Mouse (Mus musculus) monocyte, adult 5-6 weeks (primary cell): Measurements from ENCODE around the gene Tmem121b. TPM values are rescaled to one million over a fixed set of nuclear protein-coding genes. Genes with fewer than 3 reads are reported as not detected.

Experiments used
- ATAC-seq: fragments of 153-309, 156-312 bp; replicated peaks from 2 replicates; pipeline ENCODE4 v1.8.0; 2017; ENCODE audit warnings: mild to moderate bottlenecking; ENCODE audit not compliant: low TSS enrichment, insufficient number of reproducible peaks, severe bottlenecking, poor library complexity, low FRiP score
- total RNA-seq: library from RNA; stranded (forward); fragments of 200-1000, 200-491, 200-594 nt; gene quantifications from 3 replicates; pipeline ENCODE4 v1.2.3, GENCODE M21; 2017

Tmem121b gene
- total RNA-seq, 1 experiment from 2014 or later, result 10.3 TPM

DNA sequence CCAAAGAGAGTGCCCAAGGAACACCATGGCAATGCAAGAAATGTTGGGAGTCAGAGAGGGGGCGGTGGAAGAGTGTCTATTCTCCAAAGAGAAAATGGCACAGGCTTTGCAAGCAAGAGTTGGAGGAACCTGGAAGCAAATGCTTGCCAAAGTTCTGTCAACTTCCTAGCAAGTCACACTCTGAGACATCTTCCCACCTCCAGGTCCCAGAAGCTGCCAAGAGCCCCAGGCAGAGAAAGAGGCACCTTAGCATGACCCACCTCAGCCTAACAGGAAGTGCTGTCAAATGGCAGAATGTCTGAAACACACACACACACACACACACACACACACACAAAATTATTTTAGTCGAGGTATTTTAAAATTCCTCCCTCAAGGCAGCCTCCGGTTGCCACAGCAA lies 10.4 kb upstream of the Tmem121b start:
- ATAC-seq, result no peak

DNA sequence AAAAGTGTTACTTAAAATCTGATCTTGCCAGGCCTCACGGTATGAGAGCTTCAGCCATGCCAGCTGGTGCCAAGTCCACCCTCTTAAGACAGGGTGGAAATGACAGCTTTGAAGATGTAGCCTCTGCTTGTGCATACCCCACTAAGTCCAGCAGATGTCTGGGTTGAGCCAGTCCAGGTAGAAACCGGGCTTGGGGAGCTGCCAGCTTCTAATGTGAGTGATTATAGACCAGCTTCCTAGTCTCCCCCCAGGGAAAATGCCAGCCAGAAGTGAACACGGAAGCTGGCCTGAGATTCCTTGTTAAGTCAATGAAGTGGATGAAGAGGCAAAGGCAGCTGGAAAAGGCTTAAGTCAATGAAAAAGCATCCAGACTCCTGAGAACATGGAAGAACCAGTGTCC lies 2.9 kb upstream of the Tmem121b start:
- no peak for ATAC-seq

DNA sequence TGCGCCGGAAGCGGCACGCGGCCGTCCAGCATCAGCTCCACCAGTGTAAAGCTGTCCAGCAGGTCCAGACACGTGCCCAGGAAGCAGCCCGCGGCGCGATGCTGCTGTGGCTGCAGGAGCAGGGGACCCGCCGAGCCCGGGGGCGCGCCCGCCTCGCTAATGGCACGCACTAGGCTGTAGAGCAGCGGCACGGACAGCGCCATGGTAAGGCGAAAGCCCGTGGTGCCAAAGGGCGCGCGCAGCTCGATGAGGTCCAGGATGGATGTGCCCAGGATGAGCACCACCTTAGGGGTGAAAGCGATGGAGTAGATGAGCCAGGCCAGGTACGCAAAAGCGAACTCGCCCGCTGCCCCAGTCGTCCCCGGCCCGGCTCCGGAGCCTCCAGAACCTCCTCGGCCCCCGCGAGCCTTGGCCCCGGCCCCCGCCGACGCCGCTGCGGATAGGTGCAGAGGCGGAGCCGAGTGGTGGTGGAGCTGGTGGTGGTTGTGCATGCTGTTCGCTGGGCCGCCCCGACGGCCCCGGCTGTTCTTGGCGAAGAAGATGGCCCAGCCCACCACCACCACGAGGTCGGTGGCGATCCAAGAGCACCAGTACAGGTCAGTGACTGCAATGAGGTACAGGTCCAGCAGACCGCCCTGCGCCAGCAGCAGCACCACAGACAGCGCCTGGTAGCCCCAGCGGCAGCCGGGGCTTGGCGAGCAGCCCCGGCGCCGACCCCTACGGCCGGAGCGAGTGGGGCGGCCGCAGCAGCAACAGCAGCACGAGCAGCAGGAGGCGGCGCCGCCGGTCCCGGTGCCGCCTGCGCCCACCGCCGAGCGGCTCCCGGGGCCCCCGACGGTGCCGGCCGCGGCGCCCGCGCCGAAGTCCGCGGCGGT lies 871 bp downstream of the Tmem121b start:
- no peak for ATAC-seq

DNA sequence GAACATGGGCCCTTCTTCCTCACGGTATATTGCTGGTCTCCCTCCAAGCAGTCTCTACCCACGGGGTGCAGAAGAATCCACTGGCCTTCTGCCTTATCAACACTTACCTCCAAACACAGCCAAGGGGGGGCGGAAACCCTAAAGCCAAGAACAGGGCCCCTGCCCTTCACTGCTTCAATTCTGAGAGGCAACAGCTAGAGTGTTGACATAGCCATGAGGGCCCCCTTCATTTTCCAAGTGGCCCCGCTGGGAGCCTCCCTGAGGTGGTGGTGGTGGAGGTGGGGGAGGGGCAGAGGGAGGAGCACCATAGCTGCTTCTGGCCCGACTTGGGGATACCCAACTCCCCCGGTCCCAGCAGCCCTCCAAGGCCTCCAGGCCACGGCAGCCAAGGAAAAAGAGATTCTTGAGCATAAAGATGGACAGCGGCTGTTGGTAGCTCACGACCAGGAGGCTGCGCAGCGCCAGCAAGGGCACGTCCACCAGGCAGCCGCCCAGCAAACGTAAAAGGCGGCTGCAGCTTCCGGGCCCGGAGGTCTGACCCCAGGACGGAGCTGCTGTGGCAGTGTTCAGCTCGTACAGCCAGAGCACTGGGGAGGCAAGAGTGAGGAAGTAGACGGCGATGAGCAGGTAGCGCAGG lies 1.6 kb downstream of the Tmem121b start:
- ATAC-seq, result no peak

DNA sequence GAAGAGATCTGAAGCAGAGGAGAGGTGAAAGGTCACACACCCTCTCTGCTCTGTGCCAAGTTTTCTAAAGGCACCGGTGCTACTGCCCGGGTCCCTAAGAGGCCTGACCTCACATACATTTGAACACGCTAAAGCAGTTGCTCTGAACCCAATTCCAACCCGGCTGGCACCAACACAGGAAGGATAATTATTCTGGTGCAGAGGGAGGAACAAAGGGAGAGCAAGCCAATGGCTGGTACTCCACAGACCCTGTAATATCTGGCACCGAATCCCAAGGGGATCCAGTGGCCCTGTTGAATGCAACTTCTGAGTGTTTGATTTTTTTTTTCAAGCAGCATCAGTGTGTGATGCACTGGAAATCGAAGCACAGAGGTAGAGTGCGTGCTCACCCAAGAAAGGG lies 2.5 kb downstream of the Tmem121b start:
- no peak for ATAC-seq

DNA sequence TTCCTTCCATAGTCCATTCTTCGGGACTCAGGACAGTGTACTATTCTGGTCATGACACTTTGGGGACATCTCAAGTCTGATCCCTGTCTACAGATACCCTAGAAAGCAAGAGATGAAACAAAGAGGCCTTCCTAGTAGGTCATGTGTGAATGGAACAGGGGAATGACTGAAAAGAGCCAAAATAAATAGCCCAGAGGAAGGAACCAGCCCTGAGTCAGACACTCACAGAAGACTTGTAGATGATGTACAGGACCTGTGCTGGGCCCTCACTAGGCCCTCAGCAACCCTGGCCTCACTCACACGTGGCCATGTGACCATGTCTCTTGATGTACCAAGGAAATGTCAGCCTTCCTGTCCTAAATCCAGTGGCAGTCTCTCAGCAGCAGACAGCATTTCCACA lies 4.1 kb downstream of the Tmem121b start:
- ATAC-seq, result no peak

DNA sequence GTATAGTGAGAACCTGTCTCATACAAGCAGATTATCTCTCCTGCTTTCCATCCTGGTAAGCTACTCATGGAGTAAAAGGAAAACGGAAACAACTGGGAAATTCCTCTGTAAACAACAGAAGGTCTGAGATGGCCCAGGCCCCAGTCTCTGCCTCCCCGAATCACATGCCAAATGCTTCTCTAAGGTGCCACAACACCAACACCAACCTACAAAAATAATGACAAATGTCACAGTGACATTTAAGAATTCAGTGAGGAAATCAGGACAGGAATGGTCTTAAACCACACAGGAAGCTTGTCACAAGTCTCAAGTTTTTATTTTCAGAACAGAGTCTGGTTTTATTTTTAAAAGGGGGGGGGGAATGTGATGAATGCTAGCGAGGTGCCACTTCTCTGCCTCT lies 5.0 kb downstream of the Tmem121b start:
- ATAC-seq, result peak; percentile 18; the same call in 1 of the 2 replicates

DNA sequence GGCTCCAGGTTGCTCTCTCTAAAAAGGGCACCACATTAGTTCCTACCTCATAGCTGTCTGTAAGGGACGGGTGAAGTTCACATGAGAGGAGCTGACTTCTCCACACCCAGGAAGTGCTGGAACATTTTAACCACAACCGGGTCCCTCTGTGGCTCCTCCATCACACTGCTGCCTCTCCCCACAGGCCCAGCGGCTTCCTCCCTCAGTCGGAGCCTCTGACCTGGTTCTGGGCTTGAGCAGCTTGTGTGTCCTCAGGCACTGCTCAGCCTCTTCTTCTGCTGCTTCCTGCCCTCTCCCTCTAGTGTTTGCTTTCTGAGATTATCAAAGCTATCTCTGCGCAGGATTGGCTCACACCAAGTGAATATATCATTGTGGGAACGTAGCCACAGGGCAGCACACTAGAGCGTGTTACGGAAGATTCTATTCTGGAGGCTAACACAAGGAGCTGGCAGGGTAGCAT lies 7.5 kb downstream of the Tmem121b start:
- ATAC-seq, result peak; percentile 47

DNA sequence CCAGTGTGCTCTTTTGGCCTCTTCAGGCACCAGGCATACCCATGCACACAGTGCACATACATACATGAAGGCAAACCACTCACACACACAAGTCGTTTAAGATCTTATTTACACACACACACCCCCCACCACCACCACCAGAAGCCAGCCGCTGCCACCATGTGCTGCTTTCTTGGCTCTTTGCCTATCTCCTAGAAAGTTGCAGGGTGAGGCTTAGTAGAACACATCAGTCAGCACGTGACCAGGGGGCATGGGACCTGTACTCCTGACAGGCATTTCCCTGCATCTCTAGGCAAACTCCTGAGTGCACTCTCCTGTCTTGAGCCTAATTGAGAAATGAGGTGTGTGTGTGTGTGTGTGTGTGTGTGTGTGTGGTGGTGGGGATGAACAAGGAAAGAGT lies 8.6 kb downstream of the Tmem121b start:
- no peak for ATAC-seq

DNA sequence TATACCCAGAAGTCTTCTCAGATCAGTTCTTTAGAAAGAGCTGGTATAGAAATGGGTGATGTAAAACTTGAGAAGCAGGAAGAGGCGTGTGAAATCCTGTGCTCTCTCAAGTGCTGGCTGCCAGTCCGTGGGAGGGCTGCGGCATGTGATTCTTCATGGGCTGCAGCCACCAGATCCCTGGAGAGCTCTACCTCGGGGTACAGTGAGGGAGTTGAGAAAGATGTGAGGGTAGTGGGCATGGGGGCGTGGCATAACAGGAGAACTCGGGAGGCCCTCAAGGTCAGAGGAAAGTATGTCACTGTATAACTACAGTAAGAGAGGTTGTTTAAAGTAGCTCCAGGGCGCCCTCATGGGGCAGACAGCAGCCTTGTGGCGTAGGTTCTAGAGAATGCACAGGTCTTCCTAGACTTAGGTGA lies 10.4 kb downstream of the Tmem121b start:
- ATAC-seq, result peak; percentile 11

DNA sequence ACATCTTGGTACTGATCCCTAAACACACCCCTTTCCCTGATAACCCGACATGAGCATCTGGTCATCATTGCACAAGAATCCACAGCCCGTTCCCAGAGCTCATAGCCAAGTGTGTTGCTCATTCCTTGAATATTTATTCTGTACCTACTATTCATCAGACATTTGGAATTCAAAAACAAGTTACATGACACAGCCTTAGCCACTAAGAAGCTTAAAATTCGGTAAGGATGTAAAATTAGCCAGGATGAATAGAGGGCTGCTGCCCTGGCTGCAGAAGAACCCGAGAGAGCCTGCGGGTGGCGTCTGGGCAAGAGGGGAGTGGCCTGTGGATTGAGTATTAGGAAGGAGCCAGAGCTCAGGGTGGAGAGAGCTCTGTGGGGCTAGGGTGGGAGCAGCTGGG lies 10.9 kb downstream of the Tmem121b start:
- no peak for ATAC-seq

DNA sequence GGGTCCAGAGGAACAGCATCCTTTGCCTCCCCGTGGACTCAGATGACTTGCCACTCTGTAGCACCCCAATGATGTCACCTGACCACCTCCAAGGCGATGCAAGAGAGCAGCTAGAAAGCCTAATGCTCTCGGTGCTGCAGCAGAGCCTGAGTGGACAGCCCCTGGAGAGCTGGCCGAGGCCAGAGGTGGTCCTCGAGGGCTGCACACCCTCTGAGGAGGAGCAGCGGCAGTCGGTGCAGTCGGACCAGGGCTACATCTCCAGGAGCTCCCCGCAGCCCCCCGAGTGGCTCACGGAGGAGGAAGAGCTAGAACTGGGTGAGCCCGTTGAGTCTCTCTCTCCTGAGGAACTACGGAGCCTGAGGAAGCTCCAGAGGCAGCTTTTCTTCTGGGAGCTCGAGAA lies 11.6 kb downstream of the Tmem121b start:
- ATAC-seq, result no peak

DNA sequence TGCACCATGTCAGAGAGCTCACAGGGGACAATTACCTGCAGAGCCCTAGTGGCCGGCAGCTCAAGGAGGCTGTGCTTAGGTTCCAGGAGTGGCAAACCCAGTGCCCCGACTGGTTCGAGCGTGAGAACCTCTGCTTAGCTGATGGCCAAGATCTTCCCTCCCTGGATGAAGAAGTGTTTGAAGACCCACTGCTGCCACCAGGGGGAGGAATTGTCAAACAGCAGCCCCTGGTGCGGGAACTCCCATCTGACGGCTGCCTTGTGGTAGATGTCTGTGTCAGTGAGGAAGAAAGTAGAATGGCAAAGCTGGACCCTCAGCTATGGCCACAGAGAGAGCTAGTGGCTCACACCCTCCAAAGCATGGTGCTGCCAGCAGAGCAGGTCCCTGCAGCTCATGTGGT lies 12.1 kb downstream of the Tmem121b start:
- peak; percentile 6; the same call in 1 of the 2 replicates for ATAC-seq

DNA sequence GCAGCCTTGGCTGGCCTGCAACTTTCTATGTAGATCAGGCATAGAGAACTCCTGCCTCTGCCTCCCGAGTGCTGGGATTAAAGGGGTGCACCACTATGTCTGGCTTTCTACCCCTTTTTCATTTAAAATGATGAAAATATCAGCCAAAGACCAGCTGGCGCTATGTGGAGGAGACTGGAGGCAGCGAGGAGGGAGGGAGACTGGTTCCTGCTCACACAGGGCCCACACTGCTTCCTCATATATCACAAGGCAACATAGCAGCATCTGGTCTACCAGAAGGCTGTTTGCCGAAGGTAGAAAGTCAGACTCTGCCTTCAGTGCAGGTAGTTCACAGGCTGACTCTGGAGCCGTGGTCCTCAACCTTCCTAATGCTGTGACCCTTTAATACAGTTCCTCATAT lies 13.2 kb downstream of the Tmem121b start:
- ATAC-seq, result no peak

DNA sequence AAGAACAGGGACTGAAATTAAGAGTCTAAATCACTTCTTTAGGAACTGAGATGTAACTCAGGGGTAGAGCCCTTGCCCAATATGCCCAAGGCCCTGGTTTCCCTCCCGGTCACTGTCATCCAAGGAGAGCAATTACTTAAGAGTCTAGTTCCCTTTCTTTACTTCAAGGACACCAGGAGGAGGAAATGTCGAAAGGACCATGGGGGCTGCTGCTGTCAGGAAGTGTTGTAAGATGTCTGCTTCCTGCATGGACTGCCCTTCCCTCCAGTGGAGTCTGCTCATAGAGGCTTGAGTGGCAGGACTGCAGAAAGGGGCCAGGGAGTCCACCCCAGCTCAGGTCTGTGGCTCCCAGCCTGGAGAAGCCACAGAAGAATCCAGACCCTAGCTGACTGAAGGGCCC lies 14.3 kb downstream of the Tmem121b start:
- peak; percentile 72 for ATAC-seq

DNA sequence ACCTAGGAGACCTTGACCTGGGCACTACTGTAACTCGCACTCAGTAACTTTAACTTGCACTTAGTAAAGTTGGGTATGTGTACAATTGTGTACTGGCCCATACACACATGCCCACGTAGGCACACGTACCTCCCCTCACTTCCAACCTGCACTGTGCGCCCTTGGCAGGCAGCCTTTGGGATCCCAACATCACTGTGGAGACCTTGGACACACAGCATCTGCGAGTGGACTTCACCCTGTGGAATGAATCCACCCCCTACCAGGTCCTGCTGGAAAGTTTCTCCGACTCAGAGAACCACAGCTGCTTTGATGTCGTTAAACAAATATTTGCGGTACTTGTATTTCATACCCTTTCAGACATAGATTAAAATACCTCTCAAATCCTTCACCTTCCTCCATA lies 18.3 kb downstream of the Tmem121b start:
- no peak for ATAC-seq

DNA sequence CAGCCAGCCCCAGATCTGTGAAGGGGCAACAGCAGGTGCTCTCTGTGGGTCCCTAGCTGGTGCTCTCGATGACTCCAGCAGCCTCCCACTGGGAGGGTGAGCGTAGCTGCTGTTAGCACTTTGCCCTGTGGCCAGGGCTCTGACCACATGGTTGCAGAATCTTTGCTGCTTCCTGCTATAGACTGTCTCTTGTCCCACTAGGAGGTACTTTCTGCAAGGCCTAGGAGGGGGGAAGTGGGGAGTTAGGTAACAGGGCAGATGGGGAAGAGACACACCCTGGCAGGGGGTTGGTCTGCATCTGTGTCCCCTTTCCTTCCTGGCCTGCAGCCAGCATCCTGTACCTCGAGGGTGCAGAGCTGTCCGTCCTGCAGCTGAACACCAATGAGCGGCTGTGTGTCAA lies 20.2 kb downstream of the Tmem121b start:
- ATAC-seq, result peak; percentile 64

DNA sequence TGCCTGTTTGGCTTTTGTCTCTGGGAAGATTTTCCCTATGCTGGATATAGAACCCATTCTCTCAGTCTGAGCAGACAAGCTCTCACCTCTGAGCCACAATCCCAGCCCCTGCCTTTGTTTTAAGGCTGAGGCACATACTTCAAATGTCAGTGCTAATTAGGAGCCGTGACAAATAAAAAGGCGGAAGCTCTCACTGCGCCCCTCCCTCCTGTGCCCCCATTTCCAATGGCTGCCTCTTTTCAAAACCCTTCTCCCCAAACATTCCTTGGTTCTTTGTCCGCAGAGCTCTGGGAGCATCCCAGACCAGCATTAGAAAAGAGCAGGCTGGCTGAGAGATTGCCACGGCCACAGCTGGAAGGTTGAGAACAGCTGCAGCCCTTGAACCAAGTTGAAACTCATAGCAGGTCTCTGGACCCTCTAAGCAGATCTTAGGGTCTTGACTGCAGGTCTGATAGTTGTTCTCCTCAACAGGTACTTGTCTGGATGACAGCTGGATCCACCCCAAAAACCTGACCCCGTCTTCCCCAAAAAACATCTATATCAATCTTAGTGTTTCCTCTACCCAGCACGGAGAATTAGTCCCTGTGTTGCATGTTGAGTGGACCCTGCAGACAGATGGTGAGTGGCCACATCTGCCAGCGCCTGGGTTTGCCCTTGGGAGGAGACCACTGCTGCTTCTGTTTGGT lies 21.0 kb downstream of the Tmem121b start:
- ATAC-seq, result no peak

DNA sequence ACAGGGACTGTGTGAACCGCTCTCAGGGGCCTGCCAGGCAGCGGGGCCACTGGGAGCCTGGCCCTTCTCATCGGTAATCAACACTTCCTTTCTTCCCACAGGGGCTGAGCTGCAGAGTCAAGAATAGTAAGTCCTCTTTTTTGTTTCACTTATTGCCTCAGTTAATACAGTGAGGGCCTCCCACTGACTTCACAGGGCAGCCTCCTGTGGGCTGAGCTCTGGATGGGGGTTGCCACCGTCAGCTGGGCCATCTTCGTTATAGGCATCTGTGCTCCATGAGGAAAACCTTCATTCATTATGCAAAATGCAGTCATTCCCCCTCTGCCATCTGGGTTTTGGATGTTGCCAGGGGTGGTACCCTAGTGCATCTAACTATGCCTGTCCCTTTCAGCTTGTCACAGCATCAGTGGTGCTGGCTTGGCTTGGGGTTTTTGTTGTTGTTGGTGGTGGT lies 21.6 kb downstream of the Tmem121b start:
- ATAC-seq, result peak; percentile 46
